Mouse (Mus musculus): ENCODE measurements around the gene Zfp91. TPM values are rescaled to one million over a fixed set of nuclear protein-coding genes. Genes with fewer than 3 reads are reported as not detected.
"Not testable (repeated sequence)": the region's sequence is repeated elsewhere in the genome, so short reads cannot be mapped to it uniquely, and the experiment has no call there.

Zfp91 gene
- polyA plus RNA-seq, 1 experiment from 2014 or later, result 13.8 TPM

DNA sequence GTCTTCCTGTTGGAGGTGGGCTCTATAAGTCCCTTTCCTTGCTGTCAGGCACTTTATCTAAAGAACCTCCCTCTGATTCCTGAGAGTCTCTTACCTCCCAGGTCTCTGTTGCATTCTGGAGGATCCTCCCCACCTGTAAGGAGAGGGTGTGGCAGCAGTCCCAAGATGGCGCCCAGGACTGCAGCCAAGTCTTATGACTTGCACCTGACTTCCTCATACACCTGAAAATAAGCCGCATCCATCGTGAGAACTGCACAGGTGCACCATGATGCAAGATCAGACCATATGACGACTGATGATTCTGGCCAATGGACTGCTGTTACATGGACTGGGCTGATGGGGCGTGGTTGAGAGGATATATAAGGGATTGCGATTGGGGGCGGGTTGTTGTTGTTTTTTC, 74.3 kb downstream of the Zfp91 start:
- H3K27me3 ChIP-seq; H3K36me3 ChIP-seq; H3K27ac ChIP-seq; ATAC-seq (ENCODE audit: insufficient number of reproducible peaks, low FRiP score, low TSS enrichment, low read depth); H3K9ac ChIP-seq; H3K4me2 ChIP-seq; H3K4me3 ChIP-seq; H3K4me1 ChIP-seq; H3K9me3 ChIP-seq: not testable (repeated sequence)
- 93% methylated on average over 7 of the region's 7 CpGs for WGBS

DNA sequence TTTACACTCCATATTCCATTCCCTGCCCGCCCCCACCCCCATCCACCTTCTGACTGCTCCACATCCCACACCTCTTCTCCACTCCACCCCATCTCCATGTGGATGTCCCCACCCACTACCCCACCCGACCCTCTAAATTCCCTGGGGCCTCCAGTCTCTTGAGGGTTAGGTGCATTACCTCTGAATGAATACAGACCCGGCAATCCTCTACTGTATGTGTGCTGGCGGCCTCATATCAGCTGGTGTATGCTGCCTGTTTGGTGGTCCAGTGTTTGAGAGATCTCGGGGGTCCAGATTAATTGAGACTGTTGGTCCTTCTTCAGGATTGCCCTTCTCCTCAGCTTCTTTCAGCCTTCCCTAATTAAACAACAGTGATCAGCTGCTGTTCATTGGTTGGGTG, 75.0 kb downstream of the Zfp91 start:
- H3K27ac ChIP-seq; H3K4me3 ChIP-seq; H3K4me1 ChIP-seq; ATAC-seq (ENCODE audit: insufficient number of reproducible peaks, low FRiP score, low TSS enrichment, low read depth); H3K9ac ChIP-seq; H3K27me3 ChIP-seq; H3K4me2 ChIP-seq; H3K9me3 ChIP-seq; H3K36me3 ChIP-seq: not testable (repeated sequence)
- WGBS, result 85% methylated on average over 5 of the region's 5 CpGs

DNA sequence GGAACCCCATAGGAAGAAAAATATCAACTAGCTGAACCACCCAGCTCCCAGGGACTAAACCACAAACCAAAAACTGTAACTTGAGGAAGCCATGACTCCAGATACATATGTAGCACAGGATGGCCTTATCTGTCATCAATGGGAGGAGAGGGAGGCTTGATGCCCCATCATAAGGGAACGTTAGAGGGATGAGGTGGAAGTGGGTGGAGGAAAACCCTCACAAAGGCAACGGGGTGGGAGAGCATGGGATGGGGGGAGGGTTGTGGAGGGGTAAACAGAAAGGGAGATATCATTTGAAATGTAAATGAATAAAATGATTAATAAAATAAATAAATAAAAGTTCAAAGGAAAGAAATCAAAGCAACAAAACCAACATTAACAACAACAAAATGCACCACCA, 75.5 kb downstream of the Zfp91 start:
- ATAC-seq (ENCODE audit: insufficient number of reproducible peaks, low FRiP score, low TSS enrichment, low read depth), result no peak
- H3K4me1 ChIP-seq, result no peaks in the 10 kb centered on the region
- H3K9me3 ChIP-seq, result no peaks in the 10 kb centered on the region
- H3K27ac ChIP-seq, result no peak overlapping the region
- no peaks in the 10 kb centered on the region for H3K27me3 ChIP-seq
- H3K9ac ChIP-seq, result no peak overlapping the region
- no peak overlapping the region for H3K4me3 ChIP-seq
- WGBS, result 58% methylated on average over 2 of the region's 2 CpGs
- H3K4me2 ChIP-seq, result no peak overlapping the region
- no peaks in the 10 kb centered on the region for H3K36me3 ChIP-seq

DNA sequence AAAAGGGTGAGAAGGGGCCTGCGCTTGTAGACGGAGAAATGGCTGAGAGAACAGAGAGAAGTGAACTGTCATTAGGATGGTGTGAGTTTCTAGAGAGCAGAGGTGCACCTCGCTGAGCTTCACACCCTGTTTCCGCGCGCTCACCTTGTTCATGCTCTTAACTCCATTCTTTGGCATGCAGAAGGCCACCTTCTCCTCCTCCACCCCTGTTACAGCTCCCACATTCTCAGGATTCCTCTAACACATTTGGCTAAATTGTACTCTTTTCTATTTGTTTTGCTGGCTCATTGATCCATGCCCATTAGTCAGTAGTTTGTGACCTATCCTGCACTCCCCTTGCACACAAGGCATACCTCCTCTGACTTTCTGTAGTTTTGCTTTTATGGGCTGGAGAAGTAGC, 76.7 kb downstream of the Zfp91 start:
- 82% methylated on average over 6 of the region's 6 CpGs for WGBS
- no peak overlapping the region for H3K27ac ChIP-seq
- ATAC-seq (ENCODE audit: insufficient number of reproducible peaks, low FRiP score, low TSS enrichment, low read depth), result no peak
- H3K27me3 ChIP-seq, result no peaks in the 10 kb centered on the region
- no peaks in the 10 kb centered on the region for H3K9me3 ChIP-seq
- no peak overlapping the region for H3K4me3 ChIP-seq
- no peak overlapping the region for H3K9ac ChIP-seq
- H3K4me1 ChIP-seq, result no peaks in the 10 kb centered on the region
- no peaks in the 10 kb centered on the region for H3K36me3 ChIP-seq
- no peak overlapping the region for H3K4me2 ChIP-seq

Other genes starting within 250 kb of the Zfp91 start
- gene Gm4952, start 196.2 kb downstream of the Zfp91 start, polyA plus RNA-seq (2015; fragmentation: Nextera tagmentation; extraction: Ambion mirVana), result 0.10 TPM in 1 of 2 replicates, not detected in the other
- gene Glyat, start 162.8 kb downstream of the Zfp91 start, polyA plus RNA-seq (2015; fragmentation: Nextera tagmentation; extraction: Ambion mirVana), result not detected in 2 replicates
- not detected in 2 replicates for gene Olfr1442, start 125.7 kb downstream of the Zfp91 start, polyA plus RNA-seq (2015; fragmentation: Nextera tagmentation; extraction: Ambion mirVana)
- gene Olfr1443, start 118.0 kb downstream of the Zfp91 start, polyA plus RNA-seq (2015; fragmentation: Nextera tagmentation; extraction: Ambion mirVana), result not detected in 2 replicates
- gene Keg1, start 100.3 kb downstream of the Zfp91 start, polyA plus RNA-seq (2015; fragmentation: Nextera tagmentation; extraction: Ambion mirVana), result not detected in 2 replicates
- gene Cntf, start 30.5 kb downstream of the Zfp91 start, polyA plus RNA-seq (2015; fragmentation: Nextera tagmentation; extraction: Ambion mirVana), result 0.48 and 0.87 TPM in 2 replicates
- 6.0 and 6.3 TPM in 2 replicates for gene Lpxn, start 67 bp upstream of the Zfp91 start, polyA plus RNA-seq (2015; fragmentation: Nextera tagmentation; extraction: Ambion mirVana)
- gene Gm5244, start 50.6 kb upstream of the Zfp91 start, polyA plus RNA-seq (2015; fragmentation: Nextera tagmentation; extraction: Ambion mirVana), result not detected in 2 replicates
- not detected in 2 replicates for gene Olfr1444, start 61.2 kb upstream of the Zfp91 start, polyA plus RNA-seq (2015; fragmentation: Nextera tagmentation; extraction: Ambion mirVana)
- not detected in 2 replicates for gene Olfr1445, start 87.7 kb upstream of the Zfp91 start, polyA plus RNA-seq (2015; fragmentation: Nextera tagmentation; extraction: Ambion mirVana)
- gene Olfr1446, start 97.4 kb upstream of the Zfp91 start, polyA plus RNA-seq (2015; fragmentation: Nextera tagmentation; extraction: Ambion mirVana), result not detected in 2 replicates
- gene Olfr1447, start 107.6 kb upstream of the Zfp91 start, polyA plus RNA-seq (2015; fragmentation: Nextera tagmentation; extraction: Ambion mirVana), result not detected in 2 replicates
- not detected in 2 replicates for gene Olfr1448, start 128.3 kb upstream of the Zfp91 start, polyA plus RNA-seq (2015; fragmentation: Nextera tagmentation; extraction: Ambion mirVana)
- gene Olfr1449, start 134.7 kb upstream of the Zfp91 start, polyA plus RNA-seq (2015; fragmentation: Nextera tagmentation; extraction: Ambion mirVana), result not detected in 2 replicates
- not detected in 2 replicates for gene Olfr1450, start 154.1 kb upstream of the Zfp91 start, polyA plus RNA-seq (2015; fragmentation: Nextera tagmentation; extraction: Ambion mirVana)
- gene Olfr1451, start 198.9 kb upstream of the Zfp91 start, polyA plus RNA-seq (2015; fragmentation: Nextera tagmentation; extraction: Ambion mirVana), result not detected in 2 replicates
- not detected in 2 replicates for gene Olfr1453, start 232.2 kb upstream of the Zfp91 start, polyA plus RNA-seq (2015; fragmentation: Nextera tagmentation; extraction: Ambion mirVana)

All from limb, embryonic 15.5 days (tissue).